Mouse (Mus musculus) megakaryocyte, embryonic 14.5 days (primary cell): ENCODE data around the gene Ier3. TPM values are rescaled to one million over a fixed set of nuclear protein-coding genes. Genes with fewer than 3 reads are reported as not detected.
A peak's percentile ranks its signal among the peaks of the same experiment; 100 is the strongest.

Source experiments
- H3K27me3 ChIP-seq: replicated peaks from 2 replicates; pipeline ENCODE3; 2012; ENCODE audit warnings: inconsistent platforms
- H3K36me3 ChIP-seq: replicated peaks from 2 replicates; pipeline ENCODE3; 2012; ENCODE audit warnings: low read length, inconsistent platforms, mixed read lengths
- H3K4me1 ChIP-seq: 2 replicates; pipeline ENCODE4 v1.6.1; 2012; ENCODE audit warnings: inconsistent platforms
- H3K4me3 ChIP-seq: replicated peaks from 2 replicates; pipeline ENCODE3; 2012; ENCODE audit warnings: moderate library complexity, mild to moderate bottlenecking, inconsistent platforms
- H3K9me3 ChIP-seq: 2 replicates; pipeline ENCODE4 v1.6.1; 2012; ENCODE audit warnings: inconsistent platforms
- FLI1 ChIP-seq: IDR thresholded peaks from 2 replicates; pipeline ENCODE4 v1.6.1; 2012; ENCODE audit warnings: low read length, inconsistent platforms, mixed read lengths
- GATA1 ChIP-seq: IDR thresholded peaks from 3 replicates; pipeline ENCODE4 v1.6.1; 2012; ENCODE audit warnings: mixed read lengths, low read length, inconsistent platforms, borderline replicate concordance
- polyA plus RNA-seq: library from polyadenylated mRNA; stranded (reverse); fragments of >175 nt; gene quantifications from 2 replicates; pipeline ENCODE4 v1.2.3, GENCODE M21; 2012; ENCODE audit warnings: low replicate concordance; ENCODE audit not compliant: insufficient read depth

The Ier3 gene
- polyA plus RNA-seq, 1 experiment: 65.8 TPM

- H3K27me3 ChIP-seq: no peaks in the 10 kb centered on the region
- no peak for TF ChIP-seq FLI1
- no peak for TF ChIP-seq GATA1
- H3K4me1 ChIP-seq: peaks cover 82% of the 10 kb centered on the region
- no peaks in the 10 kb centered on the region for H3K9me3 ChIP-seq
- peaks cover 46% of the 10 kb centered on the region for H3K36me3 ChIP-seq
- peak overlapping the region; percentile 97 for H3K4me3 ChIP-seq
Measured at GRCm38 (mm10) chr17:35870884-35871696, 49.6 kb downstream of the Ier3 start.

Other genes with a start within 250 kb of the Ier3 start
- not detected in 2 replicates for gene Sfta2, start 220.1 kb upstream of the Ier3 start, polyA plus RNA-seq
- 0.55 TPM in 1 of 2 replicates, not detected in the other for gene Gm9573, start 195.0 kb upstream of the Ier3 start, polyA plus RNA-seq
- gene Mucl3, start 178.0 kb upstream of the Ier3 start, polyA plus RNA-seq: not detected in 2 replicates
- gene Vars2, start 154.1 kb upstream of the Ier3 start, polyA plus RNA-seq: 42.1 and 49.7 TPM in 2 replicates
- 7.8 and 10.8 TPM in 2 replicates for gene Gtf2h4, start 147.9 kb upstream of the Ier3 start, polyA plus RNA-seq
- gene Ddr1, start 117.1 kb upstream of the Ier3 start, polyA plus RNA-seq: not detected in 2 replicates
- gene Flot1, start 1.5 kb downstream of the Ier3 start, polyA plus RNA-seq: 43.6 and 163 TPM in 2 replicates
- 96.5 and 217 TPM in 2 replicates for gene Tubb5, start 16.6 kb downstream of the Ier3 start, polyA plus RNA-seq
- 1.2 and 2.3 TPM in 2 replicates for gene Mdc1, start 19.8 kb downstream of the Ier3 start, polyA plus RNA-seq
- gene Nrm, start 39.6 kb downstream of the Ier3 start, polyA plus RNA-seq: 5.6 TPM in 1 of 2 replicates, not detected in the other
- 153 and 168 TPM in 2 replicates for gene Ppp1r18, start 43.9 kb downstream of the Ier3 start, polyA plus RNA-seq
- gene Dhx16, start 58.1 kb downstream of the Ier3 start, polyA plus RNA-seq: 23.2 and 32.1 TPM in 2 replicates
- 101 and 470 TPM in 2 replicates for gene 2310061I04Rik, start 75.7 kb downstream of the Ier3 start, polyA plus RNA-seq
- 15.4 and 23.3 TPM in 2 replicates for gene Atat1, start 88.4 kb downstream of the Ier3 start, polyA plus RNA-seq
- gene Mrps18b, start 94.7 kb downstream of the Ier3 start, polyA plus RNA-seq: 5.7 TPM in 1 of 2 replicates, not detected in the other
- gene Ppp1r10, start 94.8 kb downstream of the Ier3 start, polyA plus RNA-seq: 28.5 and 36.4 TPM in 2 replicates
- 86.0 and 161 TPM in 2 replicates for gene Abcf1, start 148.1 kb downstream of the Ier3 start, polyA plus RNA-seq
- gene Gnl1, start 158.2 kb downstream of the Ier3 start, polyA plus RNA-seq: 63.9 and 75.7 TPM in 2 replicates
- gene Prr3, start 158.6 kb downstream of the Ier3 start, polyA plus RNA-seq: 11.4 and 13.7 TPM in 2 replicates
- 3.9 TPM in 1 of 2 replicates, not detected in the other for gene H2-T24, start 198.9 kb downstream of the Ier3 start, polyA plus RNA-seq
- gene H2-T23, start 211.2 kb downstream of the Ier3 start, polyA plus RNA-seq: 13.8 and 44.0 TPM in 2 replicates
- gene H2-T22, start 221.1 kb downstream of the Ier3 start, polyA plus RNA-seq: 6.2 TPM in 1 of 2 replicates, not detected in the other
- gene Gm6034, start 221.3 kb downstream of the Ier3 start, polyA plus RNA-seq: 0.25 TPM in 1 of 2 replicates, not detected in the other
- gene Gm11127, start 236.7 kb downstream of the Ier3 start, polyA plus RNA-seq: 20.5 TPM in 1 of 2 replicates, not detected in the other